Mouse (Mus musculus): Measurements from ENCODE around the gene Kras. TPM values are rescaled to one million over a fixed set of nuclear protein-coding genes. Genes with fewer than 3 reads are reported as not detected.
A peak's percentile ranks its signal among the peaks of the same experiment; 100 is the strongest.

The Kras gene
- total and polyA plus RNA-seq, 3 experiments: 15.6 to 44.3 TPM; not detected in 1

- H3K27ac ChIP-seq (ENCODE audit: control insufficient read depth, low read depth, low read length): no peak overlapping the region
- peaks cover 9 to 12% of the 10 kb centered on the region in 2 experiments for H3K4me1 ChIP-seq (ENCODE audit: control insufficient read depth in 1 of 2, insufficient read depth in 2 of 2, low read length in 2 of 2)
- no peaks in the 10 kb centered on the region for H3K27me3 ChIP-seq (ENCODE audit: control insufficient read depth in 1 of 2, insufficient read depth in 2 of 2, low read length in 2 of 2)
- peak; percentile 63 for DNase-seq (ENCODE audit: low read depth, low spot score)
- peak; percentile 4; the same call in 1 of the 2 replicates for TF ChIP-seq MXI1 (IDR thresholded peaks at IDR 0.05; ENCODE audit: low read depth, low read length)
- 0 out of 2 replicates have a peak, but pooled peaks have one; percentile 56 for TF ChIP-seq UBTF (IDR thresholded peaks at IDR 0.05; ENCODE audit: borderline replicate concordance, insufficient read depth, low read depth, low read length)
- TF ChIP-seq GABPA (IDR thresholded peaks at IDR 0.05; ENCODE audit: low read depth, low read length): no peak
- H3K79me2 ChIP-seq (ENCODE audit: control insufficient read depth, insufficient read depth, low read length, poor library complexity): peaks cover 26% of the 10 kb centered on the region
- peaks cover 4 to 15% of the 10 kb centered on the region in 2 experiments; a peak in 3 of 4 replicates for H3K36me3 ChIP-seq (ENCODE audit: control insufficient read depth in 1 of 2, insufficient read depth in 2 of 2, low read length in 2 of 2)
- H3K4me3 ChIP-seq (ENCODE audit: control insufficient read depth in 1 of 2, insufficient read depth in 1 of 2, low read depth in 2 of 2, low read length in 2 of 2): peak overlapping the region; percentile 76 to 99
- H3K9me3 ChIP-seq (replicated peaks; ENCODE audit: insufficient read depth, low read length): no peaks in the 10 kb centered on the region
- peak overlapping the region; percentile 94 for H3K9ac ChIP-seq (ENCODE audit: control insufficient read depth, low read depth, low read length, poor library complexity, severe bottlenecking)
These were observed 501 bp downstream of the Kras start for GRCm38 (mm10) chr6:145249291-145250184.

- Histone ChIP-seq H3K9ac (ENCODE audit: control insufficient read depth, low read depth, low read length, poor library complexity, severe bottlenecking) (no peak overlapping the region), H3K27ac (ENCODE audit: control insufficient read depth, low read depth, low read length) (no peak overlapping the region), H3K36me3 (ENCODE audit: control insufficient read depth in 1 of 2, insufficient read depth in 2 of 2, low read length in 2 of 2) (peaks cover 4 to 15% of the 10 kb centered on the region in 2 experiments; a peak in 3 of 4 replicates), H3K4me1 (ENCODE audit: control insufficient read depth in 1 of 2, insufficient read depth in 2 of 2, low read length in 2 of 2) (peaks cover 9 to 12% of the 10 kb centered on the region in 2 experiments), H3K27me3 (ENCODE audit: control insufficient read depth in 1 of 2, insufficient read depth in 2 of 2, low read length in 2 of 2) (no peaks in the 10 kb centered on the region), H3K9me3 (replicated peaks; ENCODE audit: insufficient read depth, low read length) (no peaks in the 10 kb centered on the region), H3K4me3 (ENCODE audit: control insufficient read depth in 1 of 2, insufficient read depth in 1 of 2, low read depth in 2 of 2, low read length in 2 of 2) (no peak overlapping the region), H3K79me2 (ENCODE audit: control insufficient read depth, insufficient read depth, low read length, poor library complexity) (peaks cover 26% of the 10 kb centered on the region)
- DNase-seq (ENCODE audit: low read depth, low spot score): peak; percentile 28
- TF ChIP-seq SIN3A (IDR thresholded peaks at IDR 0.05; ENCODE audit: low read length) (no peak), NELFE (IDR thresholded peaks at IDR 0.05; ENCODE audit: low read depth, low read length) (no peak), POLR2A (IDR thresholded peaks at IDR 0.05; ENCODE audit: control insufficient read depth in 1 of 2, insufficient read depth in 1 of 2, low read depth in 1 of 2, low read length in 2 of 2, poor library complexity in 1 of 2) (no peak), MYC (IDR thresholded peaks at IDR 0.05; ENCODE audit: low read depth, low read length) (no peak), CTCF (IDR thresholded peaks at IDR 0.05 in 2 of 3, conservative IDR thresholded peaks at IDR 0.05 in 1 of 3; ENCODE audit: control insufficient read depth in 1 of 3, insufficient read depth in 1 of 3, low read depth in 2 of 3, low read length in 3 of 3, poor library complexity in 1 of 3, severe bottlenecking in 1 of 3) (no peak), SMC3 (IDR thresholded peaks at IDR 0.05; ENCODE audit: low read depth, low read length) (no peak), HCFC1 (IDR thresholded peaks at IDR 0.05; ENCODE audit: low read depth, low read length) (no peak), RAD21 (IDR thresholded peaks at IDR 0.05; ENCODE audit: low read depth, low read length) (no peak), TBP (IDR thresholded peaks at IDR 0.05; ENCODE audit: low read depth, low read length) (no peak)
These were observed 2.2 kb downstream of the Kras start for GRCm38 (mm10) chr6:145247886-145248285.

- no peak for DNase-seq (ENCODE audit: low read depth, low spot score)
- H3K27ac ChIP-seq (ENCODE audit: control insufficient read depth, low read depth, low read length): no peak overlapping the region
- H3K4me3 ChIP-seq (ENCODE audit: control insufficient read depth in 1 of 2, insufficient read depth in 1 of 2, low read depth in 2 of 2, low read length in 2 of 2): no peak overlapping the region
- TF ChIP-seq JUND (IDR thresholded peaks at IDR 0.05; ENCODE audit: low read depth, low read length): no peak
- TF ChIP-seq HCFC1 (IDR thresholded peaks at IDR 0.05; ENCODE audit: low read depth, low read length): no peak
- no peak for TF ChIP-seq GATA1 (IDR thresholded peaks at IDR 0.05; ENCODE audit: low read depth, low read length)
- no peaks in the 10 kb centered on the region for H3K27me3 ChIP-seq (ENCODE audit: control insufficient read depth in 1 of 2, insufficient read depth in 2 of 2, low read length in 2 of 2)
- H3K9me3 ChIP-seq (replicated peaks; ENCODE audit: insufficient read depth, low read length): no peaks in the 10 kb centered on the region
- peaks cover 26% of the 10 kb centered on the region for H3K79me2 ChIP-seq (ENCODE audit: control insufficient read depth, insufficient read depth, low read length, poor library complexity)
- H3K4me1 ChIP-seq (ENCODE audit: control insufficient read depth in 1 of 2, insufficient read depth in 2 of 2, low read length in 2 of 2): peaks cover 9 to 12% of the 10 kb centered on the region in 2 experiments
- H3K36me3 ChIP-seq (ENCODE audit: control insufficient read depth in 1 of 2, insufficient read depth in 2 of 2, low read length in 2 of 2): peaks cover 4 to 16% of the 10 kb centered on the region in 2 experiments; a peak in 3 of 4 replicates
- H3K9ac ChIP-seq (ENCODE audit: control insufficient read depth, low read depth, low read length, poor library complexity, severe bottlenecking): no peak overlapping the region
These were observed 3.2 kb downstream of the Kras start for GRCm38 (mm10) chr6:145246841-145247240.
